Mouse (Mus musculus): ENCODE measurements around the gene Kcnh8.

DNA sequence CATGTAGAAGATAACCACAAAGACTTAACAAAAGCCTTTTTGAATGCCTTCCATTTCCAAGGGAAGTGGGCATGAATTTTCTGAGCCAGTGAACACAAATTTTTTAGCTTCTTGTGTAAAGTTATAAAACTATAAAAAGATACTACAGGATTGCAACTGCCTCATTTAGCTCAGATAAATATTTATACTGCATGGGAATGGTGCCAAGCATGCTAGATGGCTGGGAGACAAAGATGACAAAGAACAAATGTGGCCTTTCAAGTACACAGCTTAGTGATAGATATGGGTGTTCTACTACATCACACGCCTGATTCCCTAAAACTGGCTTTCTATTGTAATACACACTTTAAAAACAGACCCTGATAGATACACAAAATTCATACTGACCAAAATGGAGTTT is 282.7 kb downstream of the Kcnh8 start:
- TF ChIP-seq POLR2A (IDR thresholded peaks at IDR 0.05; ENCODE audit: insufficient read depth, low read depth, low read length) (no peak), CTCF (IDR thresholded peaks at IDR 0.05; ENCODE audit: insufficient read depth, low read depth, low read length) (no peak)

All from olfactory bulb, adult 2 months (tissue).